Comparison of ENCODE assay signal across 13 mouse cellular contexts in the genomic region with DNA sequence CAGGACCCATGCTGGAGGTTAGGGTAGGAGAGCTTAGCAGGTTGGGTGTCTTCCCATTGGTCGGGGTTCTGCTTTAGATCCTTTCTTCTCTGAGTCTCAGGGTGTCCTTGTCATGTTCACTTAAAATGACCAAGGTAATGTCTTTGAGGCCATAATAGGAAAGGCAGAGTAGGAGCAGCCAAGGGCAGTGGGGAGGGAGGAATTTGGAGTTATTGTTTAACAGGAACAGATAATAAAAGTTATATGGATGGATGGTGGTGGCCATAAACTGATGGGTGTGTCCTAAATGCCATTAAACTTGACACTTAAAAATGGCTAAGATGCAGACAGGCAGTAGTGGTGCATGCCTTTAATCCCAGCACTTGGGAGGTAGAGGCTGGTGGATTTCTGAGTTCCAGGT. TPM values are rescaled to one million over a fixed set of nuclear protein-coding genes. Genes with fewer than 3 reads are reported as not detected.
DNase-seq lines count a peak whose midpoint lies in the region; ATAC-seq lines count a peak whose summit lies in the region.
"Had no signal": no experiment of that assay in that cellular context is flagged by ENCODE, and none has a peak within 500 bp of the region (broad histone marks: within the 10 kb centered on the region; RNA-seq: fewer than 3 reads in every experiment).

No protein-coding gene starts in this region.

- WGBS in intestine, embryonic 14.5 days: 76% methylated on average over 1 of the region's 1 CpGs
- 44% methylated on average over 1 of the region's 1 CpGs for WGBS in intestine, embryonic 16.5 days

- no peaks in the 10 kb centered on the region for H3K36me3 ChIP-seq in intestine, embryonic 14.5 days (ENCODE audit: control insufficient read depth, insufficient read depth, low read length)
- no peaks in the 10 kb centered on the region for H3K36me3 ChIP-seq in intestine, embryonic 16.5 days (ENCODE audit: control insufficient read depth, insufficient read depth, low read length)
- H3K36me3 ChIP-seq: embryonic facial prominence, embryonic 12.5 days; G1E; heart, embryonic 13.5 days had no signal

- ATAC-seq in intestine, embryonic 14.5 days (replicated peaks; ENCODE audit: low FRiP score, low TSS enrichment, low read depth): 0 out of 2 replicates have a peak, but pooled peaks have one; percentile 37
- peak; percentile 82 for ATAC-seq in intestine, embryonic 16.5 days
- ATAC-seq in erythroblast, adult 5-6 weeks (replicated peaks; ENCODE audit: low FRiP score, poor library complexity, severe bottlenecking): no peak
- ATAC-seq: forebrain, embryonic 16.5 days had no signal

- H3K9ac ChIP-seq in intestine, embryonic 14.5 days (ENCODE audit: low read length): no peak overlapping the region
- H3K9ac ChIP-seq in intestine, embryonic 16.5 days (ENCODE audit: low read depth, low read length): no peak overlapping the region
- H3K9ac ChIP-seq: embryonic facial prominence, embryonic 12.5 days; forebrain, embryonic 12.5 days; heart, embryonic 13.5 days; hindbrain, embryonic 15.5 days had no signal

- H3K9me3 ChIP-seq in intestine, embryonic 14.5 days (ENCODE audit: control insufficient read depth, low read length): no peaks in the 10 kb centered on the region
- H3K9me3 ChIP-seq in intestine, embryonic 16.5 days (ENCODE audit: control insufficient read depth, low read length): no peaks in the 10 kb centered on the region
- H3K9me3 ChIP-seq: embryonic facial prominence, embryonic 12.5 days; forebrain, embryonic 12.5 days; G1E; heart, embryonic 13.5 days; hindbrain, embryonic 15.5 days had no signal

- H3K4me3 ChIP-seq in intestine, embryonic 14.5 days (ENCODE audit: low read depth, low read length): no peak overlapping the region
- H3K4me3 ChIP-seq in intestine, embryonic 16.5 days (ENCODE audit: low read length): no peak overlapping the region
- H3K4me3 ChIP-seq: embryonic facial prominence, embryonic 12.5 days; forebrain, embryonic 12.5 days; heart, embryonic 13.5 days; hindbrain, embryonic 15.5 days had no signal

- H3K4me2 ChIP-seq in intestine, embryonic 14.5 days (ENCODE audit: low read length): no peak overlapping the region
- H3K4me2 ChIP-seq in intestine, embryonic 16.5 days (ENCODE audit: low read depth, low read length): no peak overlapping the region
- H3K4me2 ChIP-seq: embryonic facial prominence, embryonic 12.5 days; forebrain, embryonic 12.5 days; heart, embryonic 13.5 days; hindbrain, embryonic 15.5 days had no signal

- no peak overlapping the region for H3K27ac ChIP-seq in intestine, embryonic 14.5 days (ENCODE audit: low read depth)
- peak overlapping the region; percentile 66 for H3K27ac ChIP-seq in intestine, embryonic 16.5 days (ENCODE audit: low read length)
- H3K27ac ChIP-seq: embryonic facial prominence, embryonic 12.5 days; forebrain, embryonic 12.5 days; heart, embryonic 13.5 days; hindbrain, embryonic 15.5 days had no signal

- DNase-seq in kidney, adult 9 months: peak; percentile 31
- no peak for DNase-seq in kidney, postnatal 10 days
- no peak for DNase-seq in intestine, embryonic 14.5 days (ENCODE audit: low spot score)
- DNase-seq in kidney, postnatal 14 days: peak; percentile 22
- no peak for DNase-seq in spleen, postnatal 10 days (ENCODE audit: low spot score in 2 of 2)

- no peaks in the 10 kb centered on the region for H3K4me1 ChIP-seq in intestine, embryonic 14.5 days (replicated peaks; ENCODE audit: control insufficient read depth, insufficient read depth, low read length)
- H3K4me1 ChIP-seq in intestine, embryonic 16.5 days (ENCODE audit: control insufficient read depth, insufficient read depth, low read length): peaks cover 15% of the 10 kb centered on the region; the same call in 1 of the 2 replicates
- H3K4me1 ChIP-seq: embryonic facial prominence, embryonic 12.5 days; heart, embryonic 13.5 days had no signal

- H3K27me3 ChIP-seq in intestine, embryonic 14.5 days (replicated peaks; ENCODE audit: control insufficient read depth, insufficient read depth, low read length): no peaks in the 10 kb centered on the region
- no peaks in the 10 kb centered on the region for H3K27me3 ChIP-seq in intestine, embryonic 16.5 days (replicated peaks; ENCODE audit: control insufficient read depth, insufficient read depth, low read length)
- H3K27me3 ChIP-seq: embryonic facial prominence, embryonic 12.5 days; forebrain, embryonic 12.5 days; heart, embryonic 13.5 days; hindbrain, embryonic 15.5 days had no signal

RNA-seq across cellular contexts. Expression of gene Umps, which starts 22.3 kb away (rescaled TPM):
- polyA plus RNA-seq in intestine, embryonic 14.5 days (2014; fragmentation: Nextera tagmentation; extraction: Ambion mirVana): 71.5 and 76.5 TPM in 2 replicates
- polyA plus RNA-seq in intestine, embryonic 16.5 days (2015; fragmentation: Nextera tagmentation; extraction: Ambion mirVana): 40.0 and 49.4 TPM in 2 replicates
- 7.5 and 14.2 TPM in 2 replicates for total RNA-seq in erythroblast, adult 5-6 weeks (2015; ENCODE audit: low replicate concordance)
- total RNA-seq in erythroblast, adult 5-6 weeks (2017; ENCODE audit: low replicate concordance): 11.4 and 13.4 TPM in 2 replicates

Comparison
In these comparisons a context has a peak if more than half of its experiments do, and no peak if none do; other contexts are left out.
1. DNase-seq: peak in kidney, adult 9 months (single experiment) and kidney, postnatal 14 days (single experiment); none in kidney, postnatal 10 days (single experiment), intestine, embryonic 14.5 days (single experiment) and spleen, postnatal 10 days (0 of 2).